Mouse (Mus musculus) small intestine, adult 2 months (tissue): ENCODE measurements around the gene Gtf2i. TPM values are rescaled to one million over a fixed set of nuclear protein-coding genes. Genes with fewer than 3 reads are reported as not detected.
A peak's percentile ranks its signal among the peaks of the same experiment; 100 is the strongest.

ENCODE experiments used
- H3K27ac ChIP-seq: fragments of 200-500 bp; 2 replicates; pipeline ENCODE4 v1.5.1; 2012; ENCODE audit warnings: low read depth, low read length, control low read depth, inconsistent platforms; ENCODE audit not compliant: insufficient read depth
- H3K27me3 ChIP-seq: fragments of 200-500 bp; 2 replicates; pipeline ENCODE4 v1.6.1; 2012; ENCODE audit warnings: mild to moderate bottlenecking, moderate library complexity, low read length, inconsistent platforms; ENCODE audit not compliant: control insufficient read depth, insufficient read depth
- H3K36me3 ChIP-seq: fragments of 200-500 bp; 2 replicates; pipeline ENCODE4 v1.6.1; 2012; ENCODE audit warnings: mild to moderate bottlenecking, low read length, control low read depth, inconsistent platforms; ENCODE audit not compliant: control insufficient read depth, insufficient read depth
- H3K4me1 ChIP-seq: fragments of 200-500 bp; 2 replicates; pipeline ENCODE4 v1.6.1; 2012; ENCODE audit warnings: low read length, inconsistent platforms, mixed read lengths; ENCODE audit not compliant: control insufficient read depth, insufficient read depth, insufficient read length
- H3K4me3 ChIP-seq: fragments of 200-500 bp; 2 replicates; pipeline ENCODE4 v1.5.1; 2012; ENCODE audit warnings: low read depth, mild to moderate bottlenecking, control low read depth, inconsistent platforms, low read length, moderate library complexity
- CTCF ChIP-seq: fragments of 200-500 bp; IDR thresholded peaks from 2 replicates; pipeline ENCODE4 v1.5.1; 2012; ENCODE audit warnings: low read depth, mild to moderate bottlenecking, control low read depth, inconsistent platforms, low read length, moderate library complexity, mixed read lengths; ENCODE audit not compliant: insufficient replicate concordance, insufficient read length; ENCODE audit errors: extremely low read depth
- POLR2A ChIP-seq: fragments of 200-500 bp; IDR thresholded peaks from 2 replicates; pipeline ENCODE4 v1.6.1; 2012; ENCODE audit warnings: low read depth, mild to moderate bottlenecking, control low read depth, inconsistent platforms, low read length, moderate library complexity
- WGBS: fragments of 180-500 bp; shearing (Covaris S2); methylation state at CpG from one replicate; pipeline ENCODE4 v1.1.7; 2018; 5-methylcytosine and 5-hydroxymethylcytosine counted together
- polyA plus RNA-seq: library from polyadenylated mRNA; depleted of rRNA; stranded (reverse); fragments of >200 nt; gene quantifications from 2 replicates; pipeline ENCODE4 v1.2.3, GENCODE M21; 2012

Gene Gtf2i
- polyA plus RNA-seq, 1 experiment, result 34.0 TPM

GRCm38 (mm10) chr5:134227574-134228248 lies 86.8 kb downstream of the Gtf2i start:
- H3K4me3 ChIP-seq, result peak overlapping the region; percentile 40
- H3K27ac ChIP-seq, result peak overlapping the region; percentile 30; the same call in 1 of the 2 replicates
- TF ChIP-seq CTCF (peak; percentile 11; the same call in 1 of the 2 replicates), POLR2A (no peak)
- WGBS, result 38% methylated on average over 11 of the region's 11 CpGs
- H3K27me3 ChIP-seq, result no peaks in the 10 kb centered on the region
- H3K36me3 ChIP-seq, result no peaks in the 10 kb centered on the region
- peaks cover 7% of the 10 kb centered on the region for H3K4me1 ChIP-seq

GRCm38 (mm10) chr5:134226946-134227345 lies 87.6 kb downstream of the Gtf2i start:
- no peak overlapping the region for H3K27ac ChIP-seq
- H3K4me3 ChIP-seq, result peak overlapping the region; percentile 1; the same call in 1 of the 2 replicates
- peaks cover under 1% of the 10 kb centered on the region for H3K4me1 ChIP-seq
- WGBS, result 56% methylated on average over 12 of the region's 12 CpGs
- H3K27me3 ChIP-seq, result no peaks in the 10 kb centered on the region
- TF ChIP-seq CTCF (no peak), POLR2A (no peak)
- no peaks in the 10 kb centered on the region for H3K36me3 ChIP-seq

- no peak for TF ChIP-seq CTCF
- no peak for TF ChIP-seq POLR2A
- no peak overlapping the region for H3K4me3 ChIP-seq
- WGBS, result 72% methylated on average over 30 of the region's 30 CpGs
- no peaks in the 10 kb centered on the region for H3K36me3 ChIP-seq
- H3K27ac ChIP-seq, result no peak overlapping the region
- H3K4me1 ChIP-seq, result no peaks in the 10 kb centered on the region; the same call in 1 of the 2 replicates
- H3K27me3 ChIP-seq, result 0 out of 2 replicates have a peak, but pooled peaks cover 4% of the 10 kb centered on the region
Observed at GRCm38 (mm10) chr5:134225110-134225901, 89.3 kb downstream of the Gtf2i start.

GRCm38 (mm10) chr5:134221708-134222150 lies 92.8 kb downstream of the Gtf2i start:
- 0 out of 2 replicates have a peak overlapping the region, but pooled peaks have one; percentile 5 for H3K4me3 ChIP-seq
- no peak for TF ChIP-seq POLR2A
- no peak for TF ChIP-seq CTCF
- H3K36me3 ChIP-seq, result no peaks in the 10 kb centered on the region
- H3K27ac ChIP-seq, result no peak overlapping the region
- H3K27me3 ChIP-seq, result 0 out of 2 replicates have a peak, but pooled peaks cover 4% of the 10 kb centered on the region
- no peaks in the 10 kb centered on the region; the same call in 1 of the 2 replicates for H3K4me1 ChIP-seq
- 9% methylated on average over 36 of the region's 36 CpGs for WGBS

GRCm38 (mm10) chr5:134221278-134221677 lies 93.3 kb downstream of the Gtf2i start:
- TF ChIP-seq CTCF (no peak), POLR2A (no peak)
- H3K4me1 ChIP-seq, result no peaks in the 10 kb centered on the region; the same call in 1 of the 2 replicates
- H3K27ac ChIP-seq, result no peak overlapping the region
- no peak overlapping the region for H3K4me3 ChIP-seq
- 0 out of 2 replicates have a peak, but pooled peaks cover 4% of the 10 kb centered on the region for H3K27me3 ChIP-seq
- H3K36me3 ChIP-seq, result no peaks in the 10 kb centered on the region
- 48% methylated on average over 4 of the region's 4 CpGs for WGBS

- WGBS, result 89% methylated on average over 7 of the region's 7 CpGs
- Histone ChIP-seq H3K27ac (no peak overlapping the region), H3K36me3 (no peaks in the 10 kb centered on the region), H3K4me3 (no peak overlapping the region), H3K4me1 (peaks cover 3% of the 10 kb centered on the region; the same call in 1 of the 2 replicates), H3K27me3 (0 out of 2 replicates have a peak, but pooled peaks cover 4% of the 10 kb centered on the region)
- TF ChIP-seq CTCF, result no peak
- no peak for TF ChIP-seq POLR2A
Observed at GRCm38 (mm10) chr5:134217900-134218299, 96.7 kb downstream of the Gtf2i start.

GRCm38 (mm10) chr5:134214021-134214806 lies 100.3 kb downstream of the Gtf2i start:
- no peak for TF ChIP-seq CTCF
- no peak for TF ChIP-seq POLR2A
- H3K36me3 ChIP-seq, result no peaks in the 10 kb centered on the region
- WGBS, result 62% methylated on average over 12 of the region's 12 CpGs

More at GRCm38 (mm10) chr5:134214021-134214806, 100.3 kb downstream of the Gtf2i start:
- no peak overlapping the region for H3K27ac ChIP-seq
- H3K27me3 ChIP-seq, result no peaks in the 10 kb centered on the region
- H3K4me1 ChIP-seq, result 0 out of 2 replicates have a peak, but pooled peaks cover 3% of the 10 kb centered on the region
- no peak overlapping the region for H3K4me3 ChIP-seq
